8 mouse cellular contexts compared by ENCODE assay signal in genomic region chr1:166000601-166001120, GRCm38 (mm10). TPM values are rescaled to one million over a fixed set of nuclear protein-coding genes. Genes with fewer than 3 reads are reported as not detected.
DNase-seq lines count a peak whose midpoint lies in the region; ATAC-seq and TF ChIP-seq lines count a peak whose summit lies in the region.

No protein-coding gene starts in this region.

- TF ChIP-seq EP300 in liver, embryonic 14.5 days (IDR thresholded peaks at IDR 0.05; ENCODE audit: low read depth) = no peak

- peak overlapping the region; percentile 71 for H3K4me3 ChIP-seq in forebrain, embryonic 11.5 days (ENCODE audit: low read depth, low read length)
- H3K4me3 ChIP-seq in liver, embryonic 14.5 days (ENCODE audit: insufficient read depth in 1 of 2, low read depth in 2 of 2, low read length in 2 of 2) = peak overlapping the region; percentile 57 to 74; a peak in 3 of 4 replicates
- H3K4me3 ChIP-seq in neural tube, embryonic 13.5 days = peak overlapping the region; percentile 98

- H3K27me3 ChIP-seq in forebrain, embryonic 11.5 days (ENCODE audit: control insufficient read depth, insufficient read depth, low read length) = no peaks in the 10 kb centered on the region
- H3K27me3 ChIP-seq in liver, embryonic 14.5 days (ENCODE audit: control insufficient read depth, insufficient read depth, low read length) = no peaks in the 10 kb centered on the region
- H3K27me3 ChIP-seq in neural tube, embryonic 13.5 days = no peaks in the 10 kb centered on the region

- peak overlapping the region; percentile 89; the same call in 1 of the 2 replicates for H3K27ac ChIP-seq in forebrain, embryonic 11.5 days (ENCODE audit: low read depth, low read length)
- H3K27ac ChIP-seq in liver, embryonic 14.5 days = 0 out of 2 replicates have a peak overlapping the region, but pooled peaks have one; percentile 30
- H3K27ac ChIP-seq in neural tube, embryonic 13.5 days (replicated peaks) = peak overlapping the region; percentile 97

- H3K4me1 ChIP-seq in forebrain, embryonic 11.5 days (replicated peaks; ENCODE audit: control insufficient read depth, insufficient read depth, low read length) = peaks cover 11% of the 10 kb centered on the region; the same call in 1 of the 2 replicates
- peaks cover 5 to 17% of the 10 kb centered on the region in 2 experiments for H3K4me1 ChIP-seq in liver, embryonic 14.5 days (replicated peaks; ENCODE audit: control insufficient read depth in 2 of 2, insufficient read depth in 2 of 2, low read length in 1 of 2)
- peaks cover 39% of the 10 kb centered on the region for H3K4me1 ChIP-seq in neural tube, embryonic 13.5 days (replicated peaks)

- peak; percentile 6 for ATAC-seq in activated CD4-positive, CD25-positive, alpha-beta regulatory T cell, adult 4 months
- no peak for ATAC-seq in forebrain, embryonic 11.5 days (replicated peaks; ENCODE audit: low FRiP score)
- peak; percentile 17 for ATAC-seq in inflammation-experienced regulatory T-cells, adult 6 months
- ATAC-seq in liver, embryonic 14.5 days (ENCODE audit: insufficient read depth) = no peak
- ATAC-seq in neural tube, embryonic 13.5 days (ENCODE audit: low read depth) = no peak

- DNase-seq in left cerebral cortex, adult 8-10 months (ENCODE audit: low spot score in 2 of 2) = peak; percentile 12 to 13
- DNase-seq in left cerebral cortex, postnatal 4 days = no peak
- no peak for DNase-seq in forebrain, embryonic 11.5 days (ENCODE audit: low spot score)
- no peak for DNase-seq in liver, embryonic 14.5 days (ENCODE audit: low read depth in 3 of 3, low spot score in 3 of 3)
- DNase-seq in urinary bladder, postnatal 4 days (ENCODE audit: low spot score in 2 of 2) = no peak

- H3K9me3 ChIP-seq in forebrain, embryonic 11.5 days (ENCODE audit: control insufficient read depth, low read length) = no peaks in the 10 kb centered on the region
- no peaks in the 10 kb centered on the region for H3K9me3 ChIP-seq in liver, embryonic 14.5 days (ENCODE audit: control insufficient read depth, low read length)
- H3K9me3 ChIP-seq in neural tube, embryonic 13.5 days = no peaks in the 10 kb centered on the region

- peak overlapping the region; percentile 49 for H3K4me2 ChIP-seq in forebrain, embryonic 11.5 days (ENCODE audit: low read depth, low read length, severe bottlenecking)
- H3K4me2 ChIP-seq in liver, embryonic 14.5 days (ENCODE audit: low read depth) = peak overlapping the region; percentile 92
- H3K4me2 ChIP-seq in neural tube, embryonic 13.5 days = peak overlapping the region; percentile 92

- 7% methylated on average over 7 of the region's 7 CpGs for WGBS in forebrain, embryonic 11.5 days
- 41% methylated on average over 7 of the region's 7 CpGs for WGBS in liver, embryonic 14.5 days (ENCODE audit: insufficient replicate concordance)
- WGBS in neural tube, embryonic 13.5 days = 5% methylated on average over 7 of the region's 7 CpGs

- TF ChIP-seq CTCF in liver, embryonic 14.5 days (IDR thresholded peaks at IDR 0.05; ENCODE audit: low read depth) = no peak

- intact Hi-C loops in left cerebral cortex, postnatal 4 days (cut with DNase I) = loop anchor here (5.0 kb wide), 2 partner anchors 152 to 223 kb away; no protein-coding TSS in a partner anchor

- H3K9ac ChIP-seq in forebrain, embryonic 11.5 days (ENCODE audit: low read length) = peak overlapping the region; percentile 98
- peak overlapping the region; percentile 84 for H3K9ac ChIP-seq in liver, embryonic 14.5 days (replicated peaks)
- H3K9ac ChIP-seq in neural tube, embryonic 13.5 days = peak overlapping the region; percentile 99

- H3K36me3 ChIP-seq in forebrain, embryonic 11.5 days (ENCODE audit: control insufficient read depth, insufficient read depth, low read length) = no peaks in the 10 kb centered on the region
- no peaks in the 10 kb centered on the region for H3K36me3 ChIP-seq in liver, embryonic 14.5 days (replicated peaks; ENCODE audit: control insufficient read depth, insufficient read depth, low read depth)
- no peaks in the 10 kb centered on the region for H3K36me3 ChIP-seq in neural tube, embryonic 13.5 days

RNA-seq across cellular contexts. Expression of gene Pou2f1, which starts 1.8 kb away (rescaled TPM):
- total RNA-seq in left cerebral cortex, adult 8-10 months (2022) = 10 to 100 TPM; 16.4 to 23.9 (median 19.0) TPM
- total RNA-seq in left cerebral cortex, postnatal 4 days (2021) = 10 to 100 TPM; 27.6 to 29.4 TPM
- 10 to 100 TPM; 34.8 to 36.9 TPM for polyA plus RNA-seq in activated CD4-positive, CD25-positive, alpha-beta regulatory T cell, adult 4 months (2017; shearing (Covaris generic))
- polyA plus RNA-seq in forebrain, embryonic 11.5 days (2014; fragmentation: Nextera tagmentation; extraction: Ambion mirVana) = 32.3 and 35.0 TPM in 2 replicates
- polyA plus RNA-seq in inflammation-experienced regulatory T-cells, adult 6 months (2017; shearing (Covaris generic)) = 10 to 100 TPM; 26.0 to 60.8 (median 47.6) TPM
- polyA plus RNA-seq in liver, embryonic 14.5 days (2012; rRNA removed) = 1.6 and 1.9 TPM in 2 replicates
- 3.9 and 4.2 TPM in 2 replicates for polyA plus RNA-seq in liver, embryonic 14.5 days (2014; fragmentation: Nextera tagmentation; extraction: Ambion mirVana)
- polyA plus RNA-seq in neural tube, embryonic 13.5 days (2015; fragmentation: Nextera tagmentation; extraction: Ambion mirVana) = 15.5 and 18.1 TPM in 2 replicates

Comparison
In these comparisons a context has a peak if more than half of its experiments do, and no peak if none do; other contexts are left out.
1. DNase-seq: peak in left cerebral cortex, adult 8-10 months (2 of 2); none in left cerebral cortex, postnatal 4 days (single experiment), forebrain, embryonic 11.5 days (single experiment), liver, embryonic 14.5 days (0 of 3) and urinary bladder, postnatal 4 days (0 of 2).
2. ATAC-seq: peak in activated CD4-positive, CD25-positive, alpha-beta regulatory T cell, adult 4 months (single experiment) and inflammation-experienced regulatory T-cells, adult 6 months (single experiment); none in forebrain, embryonic 11.5 days (single experiment), liver, embryonic 14.5 days (single experiment) and neural tube, embryonic 13.5 days (single experiment).
3. H3K27ac ChIP-seq: peak in every context shown above with its lines; median percentile 97 in neural tube, embryonic 13.5 days; 89 in forebrain, embryonic 11.5 days; 30 in liver, embryonic 14.5 days.
4. Peak in every context shown above with its lines, with median percentiles within 50 percentile points of each other: H3K4me2 ChIP-seq, H3K4me3 ChIP-seq and H3K9ac ChIP-seq.